Mouse (Mus musculus) olfactory bulb, adult 2 months (tissue): ENCODE data around the gene Rcan1. TPM values are rescaled to one million over a fixed set of nuclear protein-coding genes. Genes with fewer than 3 reads are reported as not detected.
A peak's percentile ranks its signal among the peaks of the same experiment; 100 is the strongest.

ENCODE experiments used
- H3K27ac ChIP-seq: fragments of 200-500 bp; 2 replicates; pipeline ENCODE4 v1.5.1; 2012; ENCODE audit warnings: low read depth, low read length; ENCODE audit not compliant: insufficient read depth
- H3K4me1 ChIP-seq: fragments of 200-500 bp; 2 replicates; pipeline ENCODE4 v1.6.1; 2012; ENCODE audit warnings: low read length; ENCODE audit not compliant: control insufficient read depth, insufficient read depth
- H3K4me3 ChIP-seq: fragments of 200-500 bp; 2 replicates; pipeline ENCODE4 v1.5.1; 2012; ENCODE audit warnings: mild to moderate bottlenecking, low read depth, low read length, moderate library complexity; ENCODE audit not compliant: insufficient read depth
- CTCF ChIP-seq: fragments of 200-500 bp; IDR thresholded peaks from 2 replicates; pipeline ENCODE4 v1.5.1; 2012; ENCODE audit warnings: low read depth, mild to moderate bottlenecking, low read length, moderate library complexity; ENCODE audit not compliant: insufficient read depth
- POLR2A ChIP-seq: fragments of 200-500 bp; IDR thresholded peaks from 2 replicates; pipeline ENCODE4 v1.6.1; 2012; ENCODE audit warnings: mild to moderate bottlenecking, low read depth, low read length, moderate library complexity; ENCODE audit not compliant: insufficient read depth
- WGBS: fragments of 180-500 bp; shearing (Covaris S2); methylation state at CpG from one replicate; pipeline ENCODE4 v1.1.7; 2018; 5-methylcytosine and 5-hydroxymethylcytosine counted together
- polyA plus RNA-seq: library from polyadenylated mRNA; stranded (reverse); fragments of >200 nt; gene quantifications from 2 replicates; pipeline ENCODE4 v1.2.4, GENCODE M21; 2012; ENCODE audit warnings: low replicate concordance; ENCODE audit not compliant: missing spikeins, insufficient read depth, insufficient read length

Gene Rcan1
- polyA plus RNA-seq, 1 experiment, result not detected

DNA sequence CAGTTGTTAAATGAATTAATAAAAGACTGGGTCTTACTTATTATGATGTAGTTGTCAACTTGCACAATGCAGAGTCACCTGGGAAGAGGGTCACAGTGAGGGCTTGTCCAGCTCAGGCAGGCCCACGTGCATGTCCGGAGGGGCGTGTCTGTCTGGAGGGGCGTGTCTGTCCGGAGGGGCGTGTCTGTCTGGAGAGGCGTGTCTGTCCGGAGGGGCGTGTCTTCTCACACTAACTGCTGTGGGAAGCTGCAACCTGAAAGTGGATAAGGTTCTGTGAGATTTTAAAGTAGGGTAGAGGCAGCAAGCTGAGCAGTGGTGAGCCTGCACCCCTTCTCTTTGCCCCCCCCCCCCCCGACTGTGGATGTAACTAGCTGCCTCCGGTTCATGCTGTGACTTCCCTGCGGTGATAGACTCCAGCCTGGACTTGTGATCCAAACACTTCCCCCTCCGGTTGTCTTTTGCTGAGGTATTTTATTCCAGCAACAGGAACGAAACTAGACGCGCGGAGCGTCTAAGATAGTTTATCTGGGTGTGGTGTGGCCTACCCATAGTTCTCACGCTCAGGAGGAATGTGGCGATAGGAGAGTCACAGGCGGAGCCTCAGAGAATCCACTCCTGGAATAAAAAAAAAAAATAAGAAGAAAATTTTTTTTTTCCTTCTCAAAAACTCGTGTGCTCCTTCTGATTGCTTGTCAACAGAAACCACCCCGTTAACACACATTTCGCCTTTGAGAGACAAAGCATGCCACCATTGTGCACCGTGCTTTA is 4.6 kb upstream of the Rcan1 start:
- no peak for TF ChIP-seq POLR2A
- no peak for TF ChIP-seq CTCF
- WGBS, result 56% methylated on average over 25 of the region's 25 CpGs
- no peak overlapping the region for H3K27ac ChIP-seq
- H3K4me1 ChIP-seq, result peaks cover 2% of the 10 kb centered on the region
- H3K4me3 ChIP-seq, result no peak overlapping the region

DNA sequence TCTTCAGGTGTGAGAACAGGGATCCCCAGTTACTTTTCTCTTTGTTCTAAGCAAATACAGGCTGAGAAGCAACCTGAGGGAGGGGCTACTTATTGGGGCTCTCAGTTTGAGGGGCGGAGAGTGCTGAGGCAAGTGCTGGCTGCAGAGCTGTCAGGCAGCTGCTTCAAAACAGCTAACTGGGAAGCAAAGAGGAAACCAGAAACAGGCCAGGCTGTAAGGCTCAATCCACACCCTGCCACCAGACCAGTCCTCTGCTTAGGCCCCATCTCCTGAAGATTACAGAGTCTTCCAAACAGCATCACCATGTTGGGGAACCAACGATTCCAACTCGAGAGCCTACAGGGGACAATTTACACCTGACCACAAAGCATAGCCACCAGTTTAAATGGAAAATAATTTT is 2.2 kb upstream of the Rcan1 start:
- H3K4me1 ChIP-seq, result no peaks in the 10 kb centered on the region
- no peak overlapping the region for H3K27ac ChIP-seq
- no peak overlapping the region for H3K4me3 ChIP-seq
- 95% methylated on average over 3 of the region's 3 CpGs for WGBS
- TF ChIP-seq POLR2A, result no peak
- TF ChIP-seq CTCF, result no peak

DNA sequence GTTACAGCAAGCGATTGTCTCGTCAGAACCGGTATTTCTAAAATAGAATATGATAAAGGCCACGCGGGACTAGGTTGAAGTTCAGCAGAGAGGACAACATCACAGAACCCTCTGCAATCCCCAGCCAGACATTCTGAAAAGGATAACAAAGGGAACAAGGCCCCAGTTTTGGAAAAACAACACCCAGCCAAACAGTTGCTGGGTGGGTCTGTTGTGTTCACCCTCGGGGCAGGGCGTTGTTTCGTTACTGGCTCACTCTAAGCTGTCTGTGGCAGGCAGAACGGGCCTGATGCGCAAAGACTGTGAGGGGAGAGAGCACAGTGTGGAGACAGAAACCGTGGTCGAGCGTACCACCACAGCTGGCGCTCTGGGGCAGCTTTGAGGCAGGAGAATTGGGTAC is 2.2 kb downstream of the Rcan1 start:
- peaks cover 10% of the 10 kb centered on the region for H3K4me1 ChIP-seq
- no peak overlapping the region for H3K27ac ChIP-seq
- WGBS, result 80% methylated on average over 14 of the region's 14 CpGs
- H3K4me3 ChIP-seq, result no peak overlapping the region
- no peak for TF ChIP-seq POLR2A
- no peak for TF ChIP-seq CTCF

DNA sequence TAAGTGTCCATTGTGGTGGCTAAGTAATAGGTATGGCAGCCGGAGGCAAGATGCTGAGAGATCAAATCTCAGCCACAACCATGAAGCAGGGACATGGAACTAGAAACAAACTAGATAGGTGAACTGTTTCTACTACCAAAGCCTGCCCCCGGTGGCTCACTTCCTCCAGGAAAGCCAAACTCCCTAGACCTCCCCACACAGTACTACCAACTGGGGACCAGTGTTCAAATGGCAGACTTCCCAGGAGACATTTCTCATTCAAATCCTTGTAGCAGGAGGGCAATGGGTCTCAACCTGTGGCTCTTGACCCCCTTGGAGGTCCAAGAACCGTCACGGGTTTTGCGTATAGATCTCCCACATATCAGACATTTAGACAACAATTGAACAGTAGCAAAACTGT is 3.6 kb downstream of the Rcan1 start:
- Histone ChIP-seq H3K4me3 (no peak overlapping the region), H3K4me1 (peaks cover 17% of the 10 kb centered on the region), H3K27ac (no peak overlapping the region)
- 81% methylated on average over 5 of the region's 5 CpGs for WGBS
- TF ChIP-seq POLR2A, result no peak
- no peak for TF ChIP-seq CTCF

DNA sequence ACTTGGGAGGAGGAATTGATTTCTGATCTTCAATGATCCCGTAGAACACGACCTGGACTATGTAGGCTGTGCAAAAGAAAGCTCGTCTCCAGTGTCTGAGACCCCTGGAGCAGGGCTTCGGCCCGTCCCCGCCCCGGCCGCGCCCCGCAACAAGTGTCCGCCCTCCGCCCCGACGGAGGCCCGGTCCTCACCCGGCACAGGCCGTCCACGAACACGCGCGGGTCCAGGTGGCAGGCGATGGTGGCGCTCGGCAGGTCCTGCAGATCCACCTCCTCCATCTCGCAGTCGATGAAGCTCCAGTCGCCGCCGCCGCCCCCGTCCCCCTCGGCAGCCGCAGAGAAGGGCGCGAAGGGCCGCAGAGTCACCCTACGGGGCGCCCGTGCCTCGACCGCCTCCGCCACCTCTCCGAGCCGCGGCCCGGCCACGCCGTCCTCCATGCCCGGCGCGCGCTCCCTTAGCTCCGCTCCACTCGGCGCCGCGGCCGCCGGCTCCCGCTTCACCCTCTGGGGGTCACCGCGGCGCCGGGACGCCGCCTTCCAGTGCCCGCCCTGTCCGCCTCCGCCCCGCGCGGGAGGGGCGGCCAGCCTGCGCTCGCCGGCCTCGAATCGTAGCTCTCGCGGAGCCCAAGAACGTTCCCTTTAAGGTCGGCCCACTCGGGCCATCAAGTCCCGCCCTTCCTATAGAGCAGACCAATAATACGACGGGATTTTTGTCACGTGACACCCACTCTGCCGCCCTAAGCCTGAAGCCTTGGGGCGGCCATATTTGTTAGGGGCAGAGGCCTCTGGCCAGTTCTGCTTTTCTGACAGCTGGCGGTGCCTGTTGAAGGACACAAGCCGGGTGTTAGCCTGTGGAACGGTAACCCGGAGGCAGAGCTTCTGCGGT is 4.8 kb downstream of the Rcan1 start:
- Histone ChIP-seq H3K4me3 (peak overlapping the region; percentile 94), H3K27ac (peak overlapping the region; percentile 90), H3K4me1 (peaks cover 28% of the 10 kb centered on the region)
- peak; percentile 57 for TF ChIP-seq POLR2A
- TF ChIP-seq CTCF, result 0 out of 2 replicates have a peak, but pooled peaks have one; percentile 23
- under 1% methylated on average over 90 of the region's 94 CpGs for WGBS

DNA sequence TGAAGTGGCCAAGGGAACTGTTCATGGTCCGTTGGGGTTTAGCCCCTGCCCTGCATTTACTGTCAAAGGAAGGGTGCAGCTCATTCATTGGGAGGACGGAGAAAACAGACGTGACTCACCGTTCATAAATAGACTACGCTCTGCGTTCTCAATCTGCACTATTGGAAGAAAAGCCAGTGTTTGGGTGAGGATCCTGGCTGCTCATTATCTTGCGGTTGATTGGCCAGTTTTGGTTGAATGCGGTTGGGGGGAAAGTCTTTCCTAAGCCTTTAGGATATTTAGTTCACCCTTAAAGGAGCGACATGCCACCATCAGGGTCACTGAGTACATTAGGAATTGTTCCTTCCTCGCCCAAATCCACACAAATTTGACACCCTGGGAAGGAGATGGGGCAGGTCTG is 5.4 kb downstream of the Rcan1 start:
- H3K4me1 ChIP-seq, result peaks cover 29% of the 10 kb centered on the region
- H3K4me3 ChIP-seq, result peak overlapping the region; percentile 94
- no peak for TF ChIP-seq CTCF
- no peak for TF ChIP-seq POLR2A
- WGBS, result 2% methylated on average over 10 of the region's 10 CpGs
- no peak overlapping the region for H3K27ac ChIP-seq

DNA sequence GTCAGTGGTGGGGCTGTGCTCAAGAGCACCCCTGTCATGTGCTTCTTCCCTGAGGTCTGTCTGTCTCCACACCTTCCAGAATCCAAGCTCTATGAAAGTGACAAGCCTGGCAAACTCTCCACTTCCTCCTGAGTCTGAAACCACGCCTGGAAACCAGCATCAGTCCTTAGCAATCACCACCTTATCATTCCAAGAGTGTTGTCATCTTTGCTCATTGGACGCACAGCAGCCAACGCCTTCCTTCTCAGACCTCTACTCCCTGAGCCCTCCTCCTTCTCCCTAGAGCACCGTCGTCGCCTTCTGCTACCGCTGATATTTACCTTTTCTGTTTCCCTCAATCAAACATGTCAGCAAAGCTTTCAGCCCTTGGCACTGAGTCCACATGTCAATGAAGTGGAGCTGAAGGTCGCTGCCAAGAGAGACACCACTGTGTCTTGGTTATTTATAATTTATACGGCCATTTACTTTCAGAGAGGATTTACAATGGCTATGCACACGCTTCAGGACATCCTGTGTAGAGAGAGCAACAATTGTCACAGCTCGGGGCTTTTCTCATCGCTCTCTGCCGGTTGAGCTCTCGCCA is 6.2 kb downstream of the Rcan1 start:
- 18% methylated on average over 14 of the region's 14 CpGs for WGBS
- H3K4me3 ChIP-seq, result peak overlapping the region; percentile 94
- H3K27ac ChIP-seq, result no peak overlapping the region
- H3K4me1 ChIP-seq, result peaks cover 29% of the 10 kb centered on the region
- TF ChIP-seq CTCF (no peak), POLR2A (no peak)

DNA sequence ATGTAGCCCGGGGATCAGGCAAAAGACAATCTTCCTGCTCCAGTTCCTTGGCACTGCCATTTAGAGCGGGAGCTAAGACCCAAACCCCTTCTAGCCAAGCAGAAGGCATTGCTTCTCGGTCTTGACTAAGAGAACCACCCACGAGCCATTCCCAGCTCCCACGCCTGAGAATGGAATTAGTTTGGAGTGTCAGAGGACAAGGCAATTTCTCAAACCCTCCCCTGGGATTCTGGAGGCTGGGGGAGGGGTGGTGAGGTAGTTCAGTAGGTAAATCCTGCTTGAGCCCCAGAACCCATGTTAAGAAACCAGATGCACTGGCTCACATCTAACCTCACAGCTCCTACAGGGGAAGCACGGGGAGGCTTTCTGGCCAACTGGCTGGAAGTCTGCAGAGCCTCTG is 9.3 kb downstream of the Rcan1 start:
- Histone ChIP-seq H3K4me3 (no peak overlapping the region), H3K4me1 (peaks cover 29% of the 10 kb centered on the region), H3K27ac (no peak overlapping the region)
- WGBS, result 49% methylated on average over 6 of the region's 6 CpGs
- TF ChIP-seq CTCF, result no peak
- TF ChIP-seq POLR2A, result no peak

DNA sequence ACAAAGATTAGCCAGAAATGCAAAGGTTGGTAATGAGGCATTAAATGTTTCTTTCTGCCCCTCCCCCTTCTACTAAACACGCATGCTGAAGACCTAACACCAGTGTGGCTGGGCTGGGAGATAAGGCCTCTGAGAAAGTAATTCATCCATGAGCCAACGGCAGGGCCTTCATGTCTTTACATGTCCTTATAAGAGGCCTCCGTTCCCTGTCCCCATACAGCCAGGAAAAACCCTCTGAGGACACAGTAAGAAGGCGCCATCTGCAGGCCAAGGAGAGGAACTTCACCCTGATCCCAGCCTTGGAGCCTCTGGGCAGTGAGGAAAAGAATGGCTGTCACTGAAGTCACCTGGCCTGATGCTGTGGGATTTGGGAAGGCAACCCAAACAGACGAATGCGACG is 13.1 kb downstream of the Rcan1 start:
- Histone ChIP-seq H3K4me1 (peaks cover 32% of the 10 kb centered on the region), H3K4me3 (no peak overlapping the region), H3K27ac (no peak overlapping the region)
- no peak for TF ChIP-seq POLR2A
- peak; percentile 90 for TF ChIP-seq CTCF
- 17% methylated on average over 7 of the region's 7 CpGs for WGBS
